ENCODE assay signal across 9 mouse cellular contexts in genomic region chr4:155564315-155565069, GRCm38 (mm10). TPM values are rescaled to one million over a fixed set of nuclear protein-coding genes. Genes with fewer than 3 reads are reported as not detected.
DNase-seq lines count a peak whose midpoint lies in the region; ATAC-seq and TF ChIP-seq lines count a peak whose summit lies in the region.
"Had no signal": no experiment of that assay in that cellular context is flagged by ENCODE, and none has a peak within 500 bp of the region (broad histone marks: within the 10 kb centered on the region; RNA-seq: fewer than 3 reads in every experiment).

No protein-coding gene starts in this region.

- H3K27me3 ChIP-seq in cerebellum, adult 2 months (ENCODE audit: control insufficient read depth, insufficient read depth, low read length) = no peaks in the 10 kb centered on the region
- H3K27me3 ChIP-seq in forebrain, embryonic 14.5 days (replicated peaks; ENCODE audit: control insufficient read depth, insufficient read depth, low read length) = no peaks in the 10 kb centered on the region
- no peaks in the 10 kb centered on the region for H3K27me3 ChIP-seq in hindbrain, embryonic 11.5 days (ENCODE audit: control insufficient read depth, insufficient read depth, low read length)
- no peaks in the 10 kb centered on the region for H3K27me3 ChIP-seq in myocyte (ENCODE audit: control insufficient read depth, insufficient read depth, insufficient read length)
- H3K27me3 ChIP-seq: Patski had no signal

- H3K4me1 ChIP-seq in cerebellum, adult 2 months (ENCODE audit: control insufficient read depth, insufficient read depth, low read length) = peaks cover 15% of the 10 kb centered on the region; the same call in 1 of the 2 replicates
- peaks cover 18% of the 10 kb centered on the region for H3K4me1 ChIP-seq in forebrain, embryonic 14.5 days (ENCODE audit: control insufficient read depth, insufficient read depth, low read length)
- H3K4me1 ChIP-seq in hindbrain, embryonic 11.5 days (replicated peaks; ENCODE audit: control insufficient read depth, insufficient read depth, low read length) = peaks cover 4% of the 10 kb centered on the region

- no peak for TF ChIP-seq POLR2A in cerebellum, adult 2 months (IDR thresholded peaks at IDR 0.05; ENCODE audit: borderline replicate concordance, insufficient read depth, low read length)
- no peak for TF ChIP-seq POLR2A in myocyte (IDR thresholded peaks at IDR 0.05; ENCODE audit: insufficient read length, low read depth)

- DNase-seq in cerebellum, adult 2 months = peak in 1 of 2 experiments; percentile 38
- no peak for DNase-seq in cerebellum, postnatal 4 days (ENCODE audit: low spot score in 2 of 2)
- peak; percentile 24 for DNase-seq in WW6 (ENCODE audit: low read depth, low spot score)
- no peak for DNase-seq in forebrain, embryonic 14.5 days (ENCODE audit: low spot score)
- no peak for DNase-seq in hindbrain, embryonic 11.5 days (ENCODE audit: low spot score)
- DNase-seq in liver = peak; percentile 59
- no peak for DNase-seq in spleen, postnatal 14 days (ENCODE audit: low spot score in 2 of 2)

- H3K4me2 ChIP-seq in forebrain, embryonic 14.5 days (ENCODE audit: low read length) = peak overlapping the region; percentile 87
- H3K4me2 ChIP-seq in hindbrain, embryonic 11.5 days (replicated peaks; ENCODE audit: low read depth, low read length) = peak overlapping the region; percentile 75
- H3K4me2 ChIP-seq in myocyte (ENCODE audit: low read depth) = peak overlapping the region; percentile 92

- no peak for ATAC-seq in forebrain, embryonic 14.5 days
- ATAC-seq in hindbrain, embryonic 11.5 days (ENCODE audit: low FRiP score) = no peak

- no peak for TF ChIP-seq CTCF in cerebellum, adult 2 months (IDR thresholded peaks at IDR 0.05; ENCODE audit: borderline replicate concordance, insufficient read depth, low read depth, low read length)

- peak overlapping the region; percentile 23 for H3ac ChIP-seq in myocyte (ENCODE audit: control insufficient read depth, insufficient read length)

- H3K27ac ChIP-seq in cerebellum, adult 2 months (ENCODE audit: insufficient read depth, low read length) = peak overlapping the region; percentile 93
- H3K27ac ChIP-seq in forebrain, embryonic 14.5 days (ENCODE audit: low read depth, low read length) = peak overlapping the region; percentile 90
- peak overlapping the region; percentile 89 for H3K27ac ChIP-seq in hindbrain, embryonic 11.5 days (ENCODE audit: low read depth, low read length)

- H3K9me3 ChIP-seq in forebrain, embryonic 14.5 days (replicated peaks; ENCODE audit: control insufficient read depth, low read length) = no peaks in the 10 kb centered on the region
- H3K9me3 ChIP-seq in hindbrain, embryonic 11.5 days (ENCODE audit: control insufficient read depth, low read length) = no peaks in the 10 kb centered on the region

- peaks cover 22% of the 10 kb centered on the region for H3K36me3 ChIP-seq in forebrain, embryonic 14.5 days (ENCODE audit: control insufficient read depth, insufficient read depth, low read length)
- peaks cover 3% of the 10 kb centered on the region; the same call in 1 of the 2 replicates for H3K36me3 ChIP-seq in hindbrain, embryonic 11.5 days (ENCODE audit: control insufficient read depth, insufficient read depth, low read length)
- H3K36me3 ChIP-seq in myocyte (ENCODE audit: control insufficient read depth, insufficient read depth) = peaks cover 14% of the 10 kb centered on the region

- 6% methylated on average over 20 of the region's 20 CpGs for WGBS in cerebellum, adult 2 months
- 18% methylated on average over 20 of the region's 20 CpGs for whole genome bisulfite sequencing in forebrain, embryonic 14.5 days
- WGBS in hindbrain, embryonic 11.5 days = 16% methylated on average over 20 of the region's 20 CpGs

- peaks cover 54% of the 10 kb centered on the region for H3K79me2 ChIP-seq in myocyte (ENCODE audit: control insufficient read depth, insufficient read depth)

- peak overlapping the region; percentile 88 for H3K9ac ChIP-seq in forebrain, embryonic 14.5 days (ENCODE audit: low read length)
- H3K9ac ChIP-seq in hindbrain, embryonic 11.5 days (ENCODE audit: low read depth, low read length) = peak overlapping the region; percentile 82

- H3K4me3 ChIP-seq in cerebellum, adult 2 months (replicated peaks; ENCODE audit: insufficient read depth, low read depth, low read length) = peak overlapping the region; percentile 73
- H3K4me3 ChIP-seq in forebrain, embryonic 14.5 days (ENCODE audit: low read depth, low read length) = peak overlapping the region; percentile 82
- peak overlapping the region; percentile 65 for H3K4me3 ChIP-seq in hindbrain, embryonic 11.5 days (ENCODE audit: low read depth, low read length)
- H3K4me3 ChIP-seq in myocyte = peak overlapping the region; percentile 81

TF ChIP-seq in myocyte, 11 proteins besides CTCF, POLR2A, EP300 and RAD21:
- TF ChIP-seq SRF (IDR thresholded peaks at IDR 0.05; ENCODE audit: control insufficient read depth, insufficient read length, low read depth) (no peak), MAX (IDR thresholded peaks at IDR 0.05; ENCODE audit: low read depth) (no peak), POLR2AphosphoS2 (IDR thresholded peaks at IDR 0.05; ENCODE audit: insufficient read length, low read depth) (no peak), E2F4 (IDR thresholded peaks at IDR 0.05; ENCODE audit: insufficient read depth) (no peak), TCF3 (IDR thresholded peaks at IDR 0.05; ENCODE audit: insufficient read length, low read depth) (no peak), USF1 (IDR thresholded peaks at IDR 0.05; ENCODE audit: low read depth) (no peak), TCF12 (IDR thresholded peaks at IDR 0.05; ENCODE audit: insufficient read depth, poor library complexity, severe bottlenecking) (no peak)
TF ChIP-seq in myocyte: peak in this region for 0.

RNA-seq across cellular contexts. Expression of gene Nadk, which starts 2.3 kb away (rescaled TPM):
- polyA plus RNA-seq in cerebellum, adult 2 months (2012; rRNA removed) = 59.0 and 60.2 TPM in 2 replicates
- polyA plus RNA-seq in forebrain, embryonic 14.5 days (2014; fragmentation: Nextera tagmentation; extraction: Ambion mirVana) = 106 and 120 TPM in 2 replicates
- 94.6 and 103 TPM in 2 replicates for polyA plus RNA-seq in hindbrain, embryonic 11.5 days (2014; fragmentation: Nextera tagmentation; extraction: Ambion mirVana)
- 83.0 TPM for polyA plus RNA-seq in myocyte (2012; fragmentation: generic; extraction: Trizol)

RNA-seq across cellular contexts. Expression of gene Slc35e2, which starts 36.7 kb away (rescaled TPM):
- 20.3 and 20.5 TPM in 2 replicates for polyA plus RNA-seq in cerebellum, adult 2 months (2012; rRNA removed)
- 10.9 and 12.1 TPM in 2 replicates for polyA plus RNA-seq in forebrain, embryonic 14.5 days (2014; fragmentation: Nextera tagmentation; extraction: Ambion mirVana)
- polyA plus RNA-seq in hindbrain, embryonic 11.5 days (2014; fragmentation: Nextera tagmentation; extraction: Ambion mirVana) = 17.0 and 18.1 TPM in 2 replicates
- 3.7 TPM for polyA plus RNA-seq in myocyte (2012; fragmentation: generic; extraction: Trizol)

Comparison
In these comparisons a context has a peak if more than half of its experiments do, and no peak if none do; other contexts are left out.
1. DNase-seq: peak in WW6 (single experiment) and liver (single experiment); none in cerebellum, postnatal 4 days (0 of 2), forebrain, embryonic 14.5 days (single experiment), hindbrain, embryonic 11.5 days (single experiment) and spleen, postnatal 14 days (0 of 2).
2. Peak in every context shown above with its lines, with median percentiles within 50 percentile points of each other: H3K27ac ChIP-seq, H3K4me3 ChIP-seq and H3K4me2 ChIP-seq.